Mouse (Mus musculus) spleen, adult 2 months (tissue): Measurements from ENCODE around the gene Rrm2.

Source experiments
- CTCF ChIP-seq: fragments of 200-500 bp; IDR thresholded peaks from 2 replicates; pipeline ENCODE4 v1.5.1; 2011; ENCODE audit warnings: mild to moderate bottlenecking, inconsistent platforms; ENCODE audit not compliant: insufficient read depth, insufficient read length, insufficient replicate concordance; ENCODE audit errors: extremely low read depth
- POLR2A ChIP-seq: fragments of 200-500 bp; IDR thresholded peaks from 2 replicates; pipeline ENCODE4 v1.6.1; 2011; ENCODE audit warnings: low read depth, low read length, inconsistent platforms

DNA sequence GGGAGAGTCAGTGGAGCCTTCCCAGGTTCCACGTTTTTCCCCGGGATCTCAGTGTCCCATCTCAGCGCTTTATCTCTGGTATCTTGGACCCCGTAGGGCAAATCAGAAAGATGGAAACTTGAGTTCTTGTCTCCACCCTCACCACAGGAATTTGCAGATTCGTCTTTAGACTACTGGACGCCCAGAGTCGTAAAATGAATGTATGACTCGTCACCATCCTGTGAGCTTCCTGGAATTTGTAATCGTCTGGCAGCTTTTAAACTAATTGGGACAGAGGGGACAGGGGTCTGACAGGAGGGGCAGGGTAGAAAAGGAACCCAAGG is 600 bp upstream of the Rrm2 start:
- TF ChIP-seq POLR2A (no peak), CTCF (no peak)
